ENCODE assay signal across 1 mouse cellular context in genomic region chr14:8007486-8007885, GRCm38 (mm10).
TF ChIP-seq lines count a peak whose summit lies in the region.

No protein-coding gene starts in this region.

TF ChIP-seq in CH12.LX, 34 proteins besides CTCF, POLR2A, EP300 and RAD21 (continued from another document):
- TF ChIP-seq USF2 (conservative IDR thresholded peaks at IDR 0.05; ENCODE audit: low read depth, low read length) (no peak), SMC3 (IDR thresholded peaks at IDR 0.05; ENCODE audit: low read depth, low read length) (0 out of 2 replicates have a peak, but pooled peaks have one; percentile 16), E2F4 (IDR thresholded peaks at IDR 0.05; ENCODE audit: insufficient replicate concordance, low read depth, low read length) (0 out of 2 replicates have a peak, but pooled peaks have one; percentile 38), MEF2A (IDR thresholded peaks at IDR 0.05; ENCODE audit: borderline replicate concordance, low read depth, low read length) (peak; percentile 33; the same call in 1 of the 2 replicates), MAZ (IDR thresholded peaks at IDR 0.05; ENCODE audit: low read depth, low read length) (0 out of 2 replicates have a peak, but pooled peaks have one; percentile 26), SIN3A (IDR thresholded peaks at IDR 0.05; ENCODE audit: low read length) (peak; percentile 78; the same call in 1 of the 2 replicates)
